Mouse (Mus musculus) cortical plate, adult 2 months (tissue): ENCODE results near the gene Rad9a. TPM values are rescaled to one million over a fixed set of nuclear protein-coding genes. Genes with fewer than 3 reads are reported as not detected.

Experiments
- H3K27ac ChIP-seq: fragments of 200-500 bp; 2 replicates; pipeline ENCODE4 v1.5.1; 2012; ENCODE audit warnings: low read length, control low read depth, inconsistent platforms; ENCODE audit not compliant: insufficient read depth
- H3K4me1 ChIP-seq: fragments of 200-500 bp; 2 replicates; pipeline ENCODE4 v1.6.1; 2011; ENCODE audit warnings: low read length; ENCODE audit not compliant: control insufficient read depth, insufficient read depth
- H3K4me3 ChIP-seq: fragments of 200-500 bp; 2 replicates; pipeline ENCODE4 v1.5.1; 2011; ENCODE audit warnings: mild to moderate bottlenecking, low read length, control low read depth; ENCODE audit not compliant: insufficient read depth
- CTCF ChIP-seq: fragments of 200-500 bp; IDR thresholded peaks from 2 replicates; pipeline ENCODE4 v1.5.1; 2011; ENCODE audit warnings: mild to moderate bottlenecking, control low read depth, low read length; ENCODE audit not compliant: insufficient read depth; ENCODE audit errors: extremely low read depth
- POLR2A ChIP-seq: fragments of 200-500 bp; IDR thresholded peaks from 2 replicates; pipeline ENCODE4 v1.6.1; 2011; ENCODE audit warnings: mild to moderate bottlenecking, low read length, control low read depth; ENCODE audit not compliant: insufficient read depth; ENCODE audit errors: extremely low read depth
- polyA plus RNA-seq: library from polyadenylated mRNA; depleted of rRNA; stranded (reverse); fragments of >200 nt; gene quantifications from 2 replicates; pipeline ENCODE4 v1.2.3, GENCODE M21; 2012

Gene Rad9a
- polyA plus RNA-seq, 1 experiment = 18.4 TPM

DNA sequence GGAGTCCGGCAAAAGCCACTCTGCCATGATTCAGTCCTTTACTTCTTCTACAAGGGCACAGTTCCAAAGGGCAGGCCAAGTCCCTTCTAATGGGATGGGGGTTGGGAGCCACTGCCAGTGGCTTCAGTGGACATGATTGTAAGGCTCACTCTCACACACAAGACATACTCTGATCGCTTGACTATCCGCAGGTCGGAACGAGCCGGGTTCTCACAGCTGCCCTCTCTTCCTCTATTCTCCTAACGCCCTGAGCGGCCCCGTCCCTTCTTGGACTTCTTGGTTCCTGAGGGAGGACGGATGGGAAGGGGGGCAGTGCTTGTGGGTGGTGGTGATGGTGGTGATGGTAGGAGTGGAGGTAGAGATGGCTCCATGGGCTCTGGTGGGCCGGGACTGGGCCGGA is 44.7 kb downstream of the Rad9a start:
- Histone ChIP-seq H3K4me1 (no peaks in the 10 kb centered on the region), H3K4me3 (no peak overlapping the region), H3K27ac (no peak overlapping the region)
- TF ChIP-seq POLR2A (no peak), CTCF (no peak)

DNA sequence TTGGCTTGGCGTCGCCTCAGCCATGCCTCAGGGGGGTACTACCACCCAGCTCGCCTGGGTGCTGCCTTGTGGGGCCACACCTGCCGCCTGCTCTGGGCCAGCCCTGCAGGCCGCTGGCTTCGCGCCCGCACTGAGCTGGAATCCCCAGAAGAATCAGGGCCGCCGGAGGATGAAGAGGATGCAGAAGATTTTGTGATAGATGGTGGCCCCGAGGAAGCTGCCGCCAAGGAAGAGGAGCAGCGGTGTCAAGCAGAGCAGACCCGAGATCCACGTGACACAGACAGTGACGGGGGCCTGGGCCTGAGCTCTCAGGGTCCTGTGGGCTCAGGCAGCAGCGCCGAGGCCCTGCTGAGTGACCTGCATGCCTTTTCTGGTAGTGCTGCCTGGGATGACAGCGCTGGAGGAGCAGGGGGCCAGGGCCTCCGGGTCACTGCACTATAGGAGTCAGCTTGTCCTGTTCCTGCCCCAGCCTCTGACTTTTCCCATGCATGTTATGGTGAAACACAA is 45.3 kb downstream of the Rad9a start:
- Histone ChIP-seq H3K4me1 (no peaks in the 10 kb centered on the region), H3K27ac (no peak overlapping the region), H3K4me3 (no peak overlapping the region)
- no peak for TF ChIP-seq CTCF
- TF ChIP-seq POLR2A = no peak

DNA sequence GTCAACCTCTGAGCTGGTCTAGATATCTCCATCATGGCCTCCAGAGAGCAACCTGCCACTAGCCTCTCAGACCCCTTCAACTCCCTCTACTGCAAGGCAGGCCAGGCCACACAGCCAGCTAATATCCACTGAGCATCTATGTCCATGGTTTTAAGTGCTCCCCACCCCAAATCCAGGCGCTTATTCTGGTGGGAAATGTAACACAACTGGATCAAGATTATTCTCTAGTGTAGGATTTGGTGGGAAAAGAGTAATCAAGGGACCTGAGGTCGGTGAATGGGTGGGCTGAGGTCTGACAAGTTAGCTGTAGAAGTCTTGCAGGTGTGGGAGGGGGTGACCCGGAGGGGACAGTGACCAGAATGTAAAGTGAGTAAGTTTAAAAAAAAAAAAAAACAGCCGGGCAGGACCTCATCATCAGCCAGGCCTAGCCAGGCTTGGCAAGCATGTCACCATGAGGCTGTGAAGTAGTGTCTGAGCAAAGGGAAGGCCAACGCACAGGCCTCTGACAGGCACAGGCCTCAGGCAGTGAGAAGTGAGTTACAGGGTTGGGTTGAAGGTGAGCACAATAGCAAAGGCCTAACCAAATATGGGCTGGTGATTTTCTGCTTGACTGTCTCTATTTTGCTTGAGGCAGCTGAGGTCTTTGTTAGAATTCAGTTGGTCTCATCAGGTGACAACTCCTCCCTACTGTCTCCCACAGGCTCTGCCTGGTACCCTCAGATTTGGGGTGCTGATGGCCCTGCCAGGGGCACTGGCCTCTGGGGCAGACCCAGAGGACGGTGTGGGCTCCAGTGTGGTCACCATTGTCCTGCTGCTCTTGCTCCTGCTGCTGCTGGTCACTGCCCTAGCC is 46.0 kb downstream of the Rad9a start:
- H3K4me1 ChIP-seq = no peaks in the 10 kb centered on the region
- H3K27ac ChIP-seq = no peak overlapping the region
- H3K4me3 ChIP-seq = no peak overlapping the region
- TF ChIP-seq POLR2A = no peak
- TF ChIP-seq CTCF = no peak

DNA sequence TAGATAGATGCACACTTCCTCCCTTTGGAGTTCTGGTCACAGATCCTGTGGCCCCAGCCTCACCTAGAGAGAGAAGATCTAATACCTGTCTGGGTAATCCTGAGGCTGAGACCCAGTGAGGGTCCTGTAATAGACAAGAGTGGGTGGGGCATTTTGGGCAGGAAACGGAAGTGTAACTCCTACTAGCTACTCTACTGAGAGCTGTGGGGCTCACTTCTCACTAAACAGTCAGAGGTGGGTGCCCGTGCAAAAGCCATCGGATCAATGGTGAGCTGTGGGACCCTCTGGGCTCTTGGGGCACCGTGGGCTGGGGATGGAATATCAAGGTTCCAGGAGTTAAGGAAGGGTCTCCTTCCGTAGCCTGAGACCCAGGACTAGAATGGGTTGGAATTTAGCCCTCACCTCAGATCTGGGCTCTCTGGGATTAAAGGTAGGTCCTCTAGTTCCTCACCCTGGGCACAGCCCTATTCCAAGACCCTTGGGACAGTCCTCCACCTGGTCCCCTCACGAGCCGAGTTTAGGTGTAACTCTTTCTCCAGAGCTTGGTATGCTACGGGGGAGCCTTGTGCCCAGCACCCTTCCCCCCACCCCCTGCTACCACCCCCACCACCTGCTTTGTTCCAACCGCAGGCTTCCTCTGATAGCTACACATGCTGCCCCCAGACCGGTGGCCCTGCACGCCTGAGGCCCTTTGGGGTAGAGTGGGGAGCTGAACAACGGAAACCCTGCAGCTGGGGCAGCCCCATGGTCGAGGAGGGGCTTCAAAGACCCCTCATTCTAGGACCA is 46.8 kb downstream of the Rad9a start:
- Histone ChIP-seq H3K27ac (no peak overlapping the region), H3K4me1 (no peaks in the 10 kb centered on the region), H3K4me3 (no peak overlapping the region)
- no peak for TF ChIP-seq CTCF
- TF ChIP-seq POLR2A = no peak

DNA sequence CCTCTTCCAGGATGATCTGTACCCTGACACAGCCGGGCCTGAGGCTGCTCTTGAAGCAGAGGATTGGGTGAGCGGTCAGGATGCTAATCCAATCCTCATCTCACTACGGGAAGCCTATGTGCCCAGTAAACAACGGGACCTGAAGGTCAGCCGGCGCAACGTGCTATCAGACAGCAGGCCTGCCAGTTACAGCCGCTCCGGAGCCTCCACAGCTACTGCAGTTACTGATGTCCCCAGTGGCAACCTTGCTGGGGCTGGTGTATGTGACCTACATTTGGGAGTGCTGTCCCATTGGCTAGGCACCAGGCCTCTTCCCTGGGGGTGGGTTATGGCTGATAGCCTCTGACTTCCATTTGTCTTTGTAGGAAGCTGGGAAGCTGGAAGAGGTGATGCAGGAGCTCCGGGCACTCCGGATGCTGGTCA is 48.2 kb downstream of the Rad9a start, which contains the start of gene Ptprcap:
Ptprcap (plus strand) TSS at position 373 of the 423 bp plus-strand sequence.
- no peak within 1 kb of the TSS for H3K4me3 ChIP-seq
- no peak for TF ChIP-seq POLR2A
- no peak for TF ChIP-seq CTCF
- H3K27ac ChIP-seq = no peak within 1 kb of the TSS
- H3K4me1 ChIP-seq = no peaks in the 10 kb centered on the region

DNA sequence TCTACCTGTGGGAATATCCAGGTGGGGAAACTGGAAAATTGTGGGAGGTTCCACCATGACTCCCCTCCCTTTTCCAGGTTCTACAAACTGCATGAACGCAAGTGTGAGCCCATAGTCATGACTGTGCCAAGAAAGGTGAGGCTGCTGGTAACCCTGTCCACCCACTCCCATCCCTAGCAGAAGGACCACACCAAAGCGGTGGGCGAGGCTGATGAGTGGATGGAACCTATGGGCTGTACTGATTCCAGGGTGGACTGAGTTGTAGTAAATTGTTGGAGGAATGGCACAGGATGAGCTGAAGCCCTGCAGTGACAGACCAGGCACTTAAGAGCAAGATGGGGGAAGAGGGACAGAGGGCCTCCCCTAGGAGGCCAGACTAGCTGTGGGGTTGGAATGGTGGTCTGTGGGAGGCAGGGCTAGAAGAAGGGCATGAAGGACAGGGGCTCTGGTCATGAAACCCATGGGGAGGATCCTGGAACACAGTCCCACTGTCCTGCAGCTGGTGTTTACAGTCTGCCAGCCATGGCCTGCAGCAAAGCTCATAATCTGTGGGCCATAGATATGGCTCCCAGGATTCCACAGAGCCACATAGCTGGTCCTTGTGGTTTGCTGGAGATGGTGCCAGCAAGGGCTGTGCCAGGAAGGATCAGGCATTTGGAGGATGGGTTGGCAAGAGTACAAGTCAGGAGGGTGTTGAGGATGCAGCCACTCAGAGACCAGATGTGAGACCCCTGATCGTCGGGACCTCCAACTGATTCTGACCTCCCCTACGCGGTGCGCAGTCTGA is 48.8 kb downstream of the Rad9a start:
- no peak for TF ChIP-seq CTCF
- TF ChIP-seq POLR2A = peak; percentile 31; the same call in 1 of the 2 replicates
- no peak overlapping the region for H3K27ac ChIP-seq
- no peak overlapping the region for H3K4me3 ChIP-seq
- peaks cover 3% of the 10 kb centered on the region for H3K4me1 ChIP-seq

DNA sequence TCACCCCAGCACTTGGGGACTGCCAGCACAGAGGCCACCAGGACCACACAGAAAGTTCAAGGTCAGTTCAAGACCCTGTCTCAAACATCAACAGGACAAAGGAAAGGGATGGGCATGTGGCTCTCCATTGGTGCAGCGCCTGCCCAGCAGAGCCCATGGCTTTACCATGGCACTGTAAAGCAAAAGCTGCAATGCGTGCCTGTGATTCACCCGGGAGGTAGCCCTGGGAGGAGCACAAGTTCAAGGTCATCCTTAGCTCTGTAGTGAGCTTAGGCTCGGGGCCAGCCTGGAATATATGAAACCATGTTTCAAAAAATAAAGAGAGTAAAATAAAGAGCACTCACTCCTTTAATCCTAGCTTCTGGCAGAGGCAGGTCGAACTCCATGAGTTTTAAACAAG is 49.6 kb downstream of the Rad9a start:
- peaks cover 7% of the 10 kb centered on the region for H3K4me1 ChIP-seq
- no peak for TF ChIP-seq POLR2A
- TF ChIP-seq CTCF = no peak
- no peak overlapping the region for H3K27ac ChIP-seq
- H3K4me3 ChIP-seq = no peak overlapping the region

DNA sequence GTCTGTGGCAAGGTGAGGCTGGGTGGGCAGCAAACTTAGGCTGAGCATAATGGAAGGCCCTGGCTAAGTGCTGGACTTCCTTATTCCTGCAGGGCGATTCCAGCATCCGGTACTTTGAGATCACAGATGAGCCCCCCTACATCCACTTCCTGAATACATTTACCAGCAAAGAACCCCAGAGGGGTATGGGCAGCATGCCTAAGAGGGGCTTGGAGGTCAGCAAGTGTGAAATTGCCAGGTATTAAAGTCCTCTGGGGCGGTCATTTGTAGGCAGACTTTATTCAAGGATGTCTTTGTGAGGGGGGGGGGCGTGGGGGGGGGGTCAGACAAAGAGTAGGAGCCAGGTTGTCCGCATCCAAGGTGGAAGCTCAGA is 50.0 kb downstream of the Rad9a start:
- H3K4me3 ChIP-seq = no peak overlapping the region
- no peak overlapping the region for H3K27ac ChIP-seq
- peaks cover 7% of the 10 kb centered on the region for H3K4me1 ChIP-seq
- no peak for TF ChIP-seq CTCF
- no peak for TF ChIP-seq POLR2A

DNA sequence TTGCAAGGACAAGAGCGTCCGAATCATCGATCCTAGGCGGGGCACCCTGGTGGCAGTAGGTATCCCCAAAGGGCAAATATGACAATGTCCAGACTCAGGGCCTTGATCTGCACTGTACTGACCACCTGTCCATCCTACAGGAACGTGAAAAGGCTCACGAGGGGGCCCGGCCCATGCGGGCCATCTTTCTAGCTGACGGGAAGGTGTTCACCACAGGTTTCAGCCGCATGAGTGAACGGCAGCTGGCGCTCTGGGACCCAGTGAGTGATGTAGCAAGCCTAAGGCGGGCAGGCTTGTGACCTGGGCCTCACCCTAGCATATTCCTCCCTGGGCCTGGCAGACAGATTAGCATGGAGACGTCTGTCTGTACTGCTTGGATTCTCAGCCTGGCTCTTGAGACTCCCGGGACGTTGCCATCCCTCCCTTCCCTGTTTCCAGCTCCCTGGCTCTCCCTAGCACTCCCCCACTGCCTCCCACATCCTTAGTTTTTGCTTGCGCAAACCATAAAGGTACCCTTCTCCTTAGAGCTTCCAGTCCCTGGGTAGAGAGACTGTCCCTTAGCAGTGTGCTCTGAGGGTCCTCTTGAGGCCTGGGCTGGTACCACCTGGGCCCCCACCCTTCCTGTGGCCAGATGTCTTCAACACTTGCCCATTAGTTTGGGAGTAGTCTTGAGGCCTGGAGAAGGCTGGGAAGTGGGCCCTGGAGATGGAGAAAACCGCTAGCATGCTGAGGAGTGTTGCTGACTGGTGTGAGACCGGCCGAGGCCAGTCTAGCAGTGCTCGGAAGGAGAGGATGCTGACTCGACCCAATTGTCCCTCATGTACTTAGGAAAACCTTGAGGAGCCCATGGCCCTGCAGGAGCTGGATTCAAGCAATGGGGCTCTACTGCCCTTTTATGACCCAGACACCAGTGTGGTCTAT is 50.6 kb downstream of the Rad9a start:
- TF ChIP-seq CTCF (no peak), POLR2A (no peak)
- Histone ChIP-seq H3K4me3 (no peak overlapping the region), H3K4me1 (peaks cover 7% of the 10 kb centered on the region), H3K27ac (no peak overlapping the region)
